Mouse (Mus musculus) heart, postnatal 0 days (tissue): ENCODE data around the gene Sox6.

Source experiments
- CTCF ChIP-seq: IDR thresholded peaks from 2 replicates; pipeline ENCODE4 v1.5.1; 2016; ENCODE audit warnings: antibody characterized with exemption, control low read depth, low read depth
- EP300 ChIP-seq: IDR thresholded peaks from 2 replicates; pipeline ENCODE4 v1.6.1; 2016; ENCODE audit warnings: antibody characterized with exemption, low read depth

DNA sequence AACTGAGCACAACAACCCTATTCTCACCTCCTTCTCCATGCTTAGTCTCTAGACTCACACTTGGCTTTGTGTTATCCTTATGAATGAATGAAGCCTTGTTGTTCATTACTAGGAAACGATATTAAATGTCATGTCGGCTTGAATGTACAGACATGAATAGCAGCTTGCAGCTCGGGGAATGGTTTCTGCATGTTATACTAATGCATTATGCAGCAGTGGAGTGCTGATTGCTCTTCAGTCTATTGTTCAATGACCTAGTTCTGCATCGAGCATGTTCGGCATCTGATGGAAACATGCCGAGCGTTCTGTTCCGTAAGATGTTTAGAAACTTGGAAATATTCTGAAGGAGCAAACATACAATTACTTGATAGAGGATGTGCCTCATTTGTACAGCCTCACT lies 524.9 kb downstream of the Sox6 start:
- TF ChIP-seq CTCF (no peak), EP300 (no peak)
